ENCODE assay signal across 8 mouse cellular contexts in the genomic region with DNA sequence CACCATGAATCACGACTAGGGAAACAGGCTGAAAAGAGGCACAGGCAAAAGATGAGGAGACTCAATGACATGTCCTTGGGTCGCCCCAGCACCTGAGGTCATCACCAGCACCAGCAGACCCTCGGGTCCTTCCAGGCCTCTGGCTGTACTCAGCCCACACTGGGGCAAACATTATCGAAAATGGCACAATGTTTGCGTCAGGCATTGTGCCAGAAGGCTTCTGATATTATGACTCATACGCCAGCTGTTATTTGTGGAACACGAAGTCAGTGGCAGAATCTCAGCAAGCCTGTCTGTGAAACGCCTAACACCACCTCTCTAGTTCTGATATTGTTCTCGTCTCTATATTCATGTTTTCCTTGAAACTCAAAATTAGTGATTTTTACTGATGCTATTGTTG.
DNase-seq lines count a peak whose midpoint lies in the region; ATAC-seq lines count a peak whose summit lies in the region.

No protein-coding gene starts in this region.

- peak; percentile 5 for DNase-seq in cerebellum, adult 11 months
- no peak for DNase-seq in cerebellum, adult 11-12 months
- peak; percentile 60 for DNase-seq in right cerebral cortex, adult 18-20 months
- DNase-seq in right cerebral cortex, postnatal 4 days: no peak
- DNase-seq in layer of hippocampus, postnatal 36 days: peak; percentile 69 to 73
- DNase-seq in natural killer cell, adult 2 months (ENCODE audit: low spot score in 2 of 2): no peak
- DNase-seq in testis, postnatal 10 days (ENCODE audit: low spot score): no peak

- no peak for ATAC-seq in erythroblast, adult 5-6 weeks (replicated peaks; ENCODE audit: low FRiP score, poor library complexity, severe bottlenecking)

Comparison
In these comparisons a context has a peak if more than half of its experiments do, and no peak if none do; other contexts are left out.
1. DNase-seq: peak in cerebellum, adult 11 months (single experiment), right cerebral cortex, adult 18-20 months (single experiment) and layer of hippocampus, postnatal 36 days (2 of 2); none in cerebellum, adult 11-12 months (single experiment), right cerebral cortex, postnatal 4 days (single experiment), natural killer cell, adult 2 months (0 of 2) and testis, postnatal 10 days (single experiment).